Mouse (Mus musculus) myocyte (in vitro differentiated cells): ENCODE data around the gene Camta1.

Experiments
- E2F4 ChIP-seq: IDR thresholded peaks from one replicate; pipeline ENCODE4 v1.6.1; 2011; ENCODE audit warnings: mild to moderate bottlenecking, control low read depth, moderate library complexity; ENCODE audit not compliant: insufficient read depth
- MAX ChIP-seq: IDR thresholded peaks from one replicate; pipeline ENCODE4 v1.6.1; 2011; ENCODE audit warnings: low read depth, mild to moderate bottlenecking, control low read depth
- MYOD1 ChIP-seq, 3 experiments: IDR thresholded peaks; one replicate each; pipeline ENCODE4 v1.6.1; 2011; ENCODE audit warnings: control low read depth in 2 of 3, low read depth in 2 of 3, mild to moderate bottlenecking in 2 of 3, moderate library complexity in 1 of 3; ENCODE audit not compliant: insufficient read length in 2 of 3, control insufficient read depth in 1 of 3
- MYOG ChIP-seq, 3 experiments: IDR thresholded peaks; one replicate each; pipeline ENCODE4 v1.6.1; 2011; ENCODE audit warnings: control low read depth in 2 of 3, low read depth in 2 of 3, mild to moderate bottlenecking in 2 of 3; ENCODE audit not compliant: insufficient read length in 2 of 3, control insufficient read depth in 1 of 3, insufficient read depth in 1 of 3
- POLR2A ChIP-seq: IDR thresholded peaks from one replicate; pipeline ENCODE4 v1.6.1; 2011; ENCODE audit warnings: low read depth, mild to moderate bottlenecking, control low read depth, moderate library complexity; ENCODE audit not compliant: insufficient read length
- TCF12 ChIP-seq: IDR thresholded peaks from one replicate; pipeline ENCODE4 v1.6.1; 2011; ENCODE audit warnings: mild to moderate bottlenecking, control low read depth; ENCODE audit not compliant: poor library complexity, insufficient read depth, severe bottlenecking
- TCF3 ChIP-seq: IDR thresholded peaks from one replicate; pipeline ENCODE4 v1.6.1; 2011; ENCODE audit warnings: low read depth, control low read depth; ENCODE audit not compliant: insufficient read length
- USF1 ChIP-seq: IDR thresholded peaks from one replicate; pipeline ENCODE4 v1.6.1; 2011; ENCODE audit warnings: low read depth, mild to moderate bottlenecking, control low read depth, moderate library complexity

GRCm38 (mm10) chr4:151288893-151289585 lies 572.6 kb downstream of the Camta1 start:
- TF ChIP-seq E2F4 (no peak), POLR2A (no peak), MYOG (IDR thresholded peaks at IDR 0.05; ENCODE audit: control insufficient read depth in 1 of 3, insufficient read depth in 1 of 3, insufficient read length in 2 of 3, low read depth in 2 of 3) (no peak), TCF3 (no peak), TCF12 (no peak), MYOD1 (IDR thresholded peaks at IDR 0.05; ENCODE audit: control insufficient read depth in 1 of 3, insufficient read length in 2 of 3, low read depth in 2 of 3) (no peak), MAX (no peak), USF1 (no peak)
